Mouse (Mus musculus) fat pad, adult 2 months (tissue): Measurements from ENCODE around the gene Adgrg5.

Source experiments
- DNase-seq: peaks from one replicate; pipeline ENCODE4 v3.0.0-alpha.2; 2011; ENCODE audit warnings: low read depth, low spot score; ENCODE audit errors: extremely low read depth

Gene Adgrg5

DNA sequence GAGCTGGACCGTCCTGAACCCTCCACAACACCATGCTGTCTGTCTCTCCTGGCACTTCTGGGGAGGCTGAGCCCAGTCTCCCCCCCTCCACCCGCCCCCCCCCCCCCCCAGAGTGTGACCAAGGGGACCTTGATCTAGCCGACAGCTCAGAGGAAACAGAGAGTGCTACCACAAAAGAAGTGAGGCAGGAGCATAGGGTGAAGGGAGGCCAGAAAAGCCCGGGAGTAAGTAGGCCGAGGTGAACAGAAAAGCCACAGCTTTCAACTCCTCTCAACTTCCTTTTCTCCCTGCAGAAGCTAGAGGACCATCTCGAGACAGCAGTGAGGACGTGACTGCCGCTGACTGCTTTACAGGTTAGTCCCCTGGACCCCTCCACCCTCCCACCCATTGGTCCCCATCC, at the start of gene Adgrg5:
Gene Adgrg5 (plus strand): TSS at position 290 of the 400 bp plus-strand sequence.
- DNase-seq: no peak

DNA sequence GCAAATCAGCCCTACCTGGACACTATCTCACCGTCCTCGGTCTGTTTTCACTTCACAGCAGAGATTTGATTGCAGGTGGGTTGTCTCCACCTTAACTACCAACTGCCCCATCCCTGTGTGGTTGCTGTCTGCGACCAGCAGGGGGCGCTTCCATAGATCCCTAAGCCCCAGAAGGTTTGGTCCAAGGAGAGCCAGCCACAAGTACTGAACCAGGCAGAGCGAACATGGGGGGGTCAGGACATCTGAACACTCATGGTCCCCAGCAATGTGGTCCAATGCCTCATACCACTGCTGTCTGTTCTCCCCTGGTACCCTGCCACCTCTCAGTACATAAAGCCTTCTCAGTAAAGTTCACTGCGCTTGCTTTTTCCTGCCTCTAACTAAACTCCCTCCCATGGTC, 49.1 kb upstream of the Adgrg5 start:
- DNase-seq: no peak

DNA sequence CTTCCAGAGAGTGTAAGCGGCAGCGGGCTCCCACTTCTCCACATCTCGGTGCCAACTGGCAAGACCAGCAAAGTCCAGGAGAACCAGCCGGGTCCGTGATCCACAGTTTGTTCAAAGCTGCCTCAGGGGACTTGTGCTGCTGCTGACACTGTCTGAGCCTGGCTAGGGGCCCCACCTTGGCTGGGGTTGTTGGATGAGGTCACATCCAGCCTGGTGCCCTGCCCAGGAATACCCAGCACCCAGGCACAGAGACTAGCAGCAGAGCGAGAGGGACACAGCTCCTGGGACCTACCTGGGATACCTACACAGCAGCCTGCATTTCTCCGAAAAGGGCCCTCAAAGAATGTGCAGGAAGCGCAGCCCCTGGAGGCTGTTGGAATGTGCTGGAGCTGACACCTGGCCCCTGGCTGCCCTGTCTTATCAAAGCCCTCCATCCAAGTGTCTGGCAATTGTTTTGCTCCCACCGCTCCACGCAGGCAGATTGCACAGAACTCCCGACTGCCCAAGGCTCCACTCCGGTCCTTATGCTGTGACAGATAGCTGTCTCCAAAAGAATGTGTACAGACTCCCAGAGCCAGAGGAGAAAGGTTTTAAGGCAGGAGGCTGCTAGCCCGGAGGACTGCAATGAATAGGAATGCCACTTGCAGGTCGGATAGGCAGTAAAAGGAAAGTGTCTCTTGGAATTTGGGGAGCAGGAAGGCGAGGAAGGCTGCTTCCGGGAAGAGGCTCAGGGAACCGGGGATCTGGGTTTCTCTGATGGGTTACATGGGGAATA, 48.2 kb upstream of the Adgrg5 start:
- DNase-seq: no peak

GRCm38 (mm10) chr8:94875871-94876150, 47.7 kb upstream of the Adgrg5 start:
- no peak for DNase-seq

GRCm38 (mm10) chr8:94876197-94876730, 47.2 kb upstream of the Adgrg5 start, which contains the start of gene Dok4:
Gene Dok4, minus strand, starts transcription at chr8:94876330.
- DNase-seq: no peak

DNA sequence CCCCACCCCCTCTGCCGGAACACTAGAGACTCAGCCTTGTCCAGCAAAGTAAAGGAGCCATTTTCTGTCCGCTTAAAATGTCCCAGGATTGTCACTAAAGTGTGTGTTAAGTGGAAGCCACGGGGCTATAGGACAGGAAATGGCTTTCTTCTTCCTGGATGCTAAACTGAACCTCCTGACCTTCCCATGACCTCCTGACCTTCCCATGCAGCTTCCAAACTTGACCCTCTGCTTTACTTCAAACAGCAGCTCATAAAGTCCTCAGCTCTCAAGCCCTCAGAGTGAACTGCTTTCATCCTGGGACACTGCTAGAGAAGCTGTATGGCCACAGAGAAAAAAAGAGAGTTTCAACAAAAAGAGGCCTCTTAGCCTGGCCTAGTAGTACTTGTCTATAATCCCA, 46.7 kb upstream of the Adgrg5 start:
- no peak for DNase-seq

- DNase-seq: no peak
Observed at GRCm38 (mm10) chr8:94880742-94881141, 42.8 kb upstream of the Adgrg5 start.

DNA sequence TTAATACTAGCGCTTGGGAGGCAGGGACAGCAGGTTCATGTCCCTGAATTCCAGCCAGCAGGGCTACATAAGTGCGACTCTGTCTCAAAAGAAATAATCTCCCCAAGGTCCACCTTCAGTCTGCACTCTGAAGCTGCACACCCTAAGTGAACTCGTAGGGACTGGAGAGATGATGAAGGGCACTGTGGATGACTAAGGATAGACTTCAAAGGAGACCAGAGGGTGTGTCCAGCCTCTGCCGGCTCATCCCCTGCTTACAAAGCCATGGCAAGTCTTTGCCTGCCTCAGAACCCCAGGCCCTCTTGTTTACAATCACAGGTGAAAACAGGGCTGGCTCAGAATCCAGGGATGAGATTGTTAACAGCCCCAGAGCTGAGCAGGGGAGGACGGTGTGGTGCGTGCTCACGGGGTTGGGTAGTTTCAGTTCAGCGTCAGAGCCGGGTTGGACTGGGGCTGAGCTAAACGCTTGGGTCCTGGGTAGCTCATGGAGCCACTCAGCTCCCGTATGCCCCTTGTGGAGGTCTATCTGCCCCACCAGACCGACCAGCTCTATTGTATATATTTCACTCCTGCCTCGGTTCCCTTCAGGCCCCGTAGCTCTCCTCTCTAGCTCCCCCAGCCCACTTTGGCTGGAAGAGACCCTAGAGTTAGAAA, 35.0 kb upstream of the Adgrg5 start:
- no peak for DNase-seq

- no peak for DNase-seq
Observed at GRCm38 (mm10) chr8:94892917-94893316, 30.6 kb upstream of the Adgrg5 start.

GRCm38 (mm10) chr8:94899262-94899661, 24.2 kb upstream of the Adgrg5 start:
- DNase-seq: no peak

DNA sequence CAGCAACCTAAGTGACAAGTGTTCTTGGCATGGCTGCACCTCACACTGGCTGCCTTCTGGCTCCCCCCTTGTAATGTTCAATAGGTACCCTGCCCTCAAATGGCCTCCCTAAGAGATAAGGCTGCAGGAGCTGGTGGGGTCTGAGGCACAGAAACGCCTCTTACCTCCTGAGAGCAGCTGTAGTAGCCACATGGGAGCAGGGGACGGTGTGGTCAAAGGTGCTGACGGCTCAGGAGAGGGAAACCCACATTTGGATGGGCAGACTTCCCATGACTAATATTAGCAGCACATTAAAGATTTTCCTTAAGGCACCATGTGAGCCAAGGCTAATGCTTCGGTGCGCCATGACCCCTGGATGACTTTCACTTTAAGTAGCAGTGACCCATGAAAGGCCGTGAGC, 22.9 kb upstream of the Adgrg5 start:
- no peak for DNase-seq

- no peak for DNase-seq
Observed at GRCm38 (mm10) chr8:94901031-94901430, 22.5 kb upstream of the Adgrg5 start.

DNA sequence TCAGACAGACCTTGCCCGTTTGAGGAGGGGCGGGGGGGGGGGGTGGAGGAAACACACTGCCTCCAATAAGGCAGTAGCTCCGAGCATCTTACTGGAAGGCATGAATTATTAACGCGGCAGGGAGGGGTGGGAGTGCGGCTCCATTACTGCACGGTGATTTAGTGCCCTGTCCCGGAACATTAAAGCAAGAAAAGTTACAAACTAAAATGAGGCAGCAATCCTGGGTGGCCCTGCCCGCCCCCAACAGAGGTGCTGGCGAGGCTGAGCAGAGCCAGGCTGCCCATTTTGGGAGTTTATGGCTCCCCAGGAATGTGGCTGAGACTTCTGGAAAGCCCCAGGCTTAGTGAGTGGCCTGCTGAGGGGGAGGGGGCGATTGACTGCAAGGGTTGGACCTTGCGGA, 19.8 kb upstream of the Adgrg5 start:
- no peak for DNase-seq

DNA sequence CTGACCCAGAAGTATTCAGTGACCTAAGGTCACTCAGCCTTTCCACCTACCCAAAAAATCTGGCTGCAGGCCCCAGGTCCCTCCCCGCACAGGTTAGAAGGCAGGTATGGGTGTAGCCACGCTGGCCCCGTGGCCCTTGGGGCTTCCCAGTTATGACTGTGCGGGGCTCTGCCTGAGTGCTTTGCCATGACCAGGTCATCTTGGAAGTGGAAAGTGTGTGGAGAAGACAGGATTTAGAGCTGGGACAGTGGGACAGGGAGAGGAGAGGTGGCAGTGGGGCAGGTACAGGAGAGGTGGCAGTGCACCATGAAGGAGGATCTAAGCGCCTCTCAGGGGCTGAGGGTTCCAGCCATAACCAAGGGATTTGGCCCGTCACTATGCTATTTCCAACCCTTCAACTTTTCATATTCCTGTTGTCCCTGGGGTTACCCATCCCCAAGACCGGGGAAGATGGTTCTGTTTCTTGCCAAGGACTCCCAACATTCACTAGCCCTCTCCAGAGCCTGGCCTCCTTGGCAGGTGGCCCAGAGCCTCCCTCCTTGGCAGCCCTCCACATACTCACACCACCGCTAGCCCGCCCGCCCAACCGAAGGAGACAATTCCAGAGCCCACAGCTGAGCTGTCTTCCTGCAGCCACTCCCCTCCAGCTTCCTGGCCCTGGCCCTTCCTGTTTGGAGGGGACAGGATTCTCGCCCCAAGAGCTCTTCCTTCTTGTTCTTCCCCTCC, 18.9 kb upstream of the Adgrg5 start:
- no peak for DNase-seq

DNA sequence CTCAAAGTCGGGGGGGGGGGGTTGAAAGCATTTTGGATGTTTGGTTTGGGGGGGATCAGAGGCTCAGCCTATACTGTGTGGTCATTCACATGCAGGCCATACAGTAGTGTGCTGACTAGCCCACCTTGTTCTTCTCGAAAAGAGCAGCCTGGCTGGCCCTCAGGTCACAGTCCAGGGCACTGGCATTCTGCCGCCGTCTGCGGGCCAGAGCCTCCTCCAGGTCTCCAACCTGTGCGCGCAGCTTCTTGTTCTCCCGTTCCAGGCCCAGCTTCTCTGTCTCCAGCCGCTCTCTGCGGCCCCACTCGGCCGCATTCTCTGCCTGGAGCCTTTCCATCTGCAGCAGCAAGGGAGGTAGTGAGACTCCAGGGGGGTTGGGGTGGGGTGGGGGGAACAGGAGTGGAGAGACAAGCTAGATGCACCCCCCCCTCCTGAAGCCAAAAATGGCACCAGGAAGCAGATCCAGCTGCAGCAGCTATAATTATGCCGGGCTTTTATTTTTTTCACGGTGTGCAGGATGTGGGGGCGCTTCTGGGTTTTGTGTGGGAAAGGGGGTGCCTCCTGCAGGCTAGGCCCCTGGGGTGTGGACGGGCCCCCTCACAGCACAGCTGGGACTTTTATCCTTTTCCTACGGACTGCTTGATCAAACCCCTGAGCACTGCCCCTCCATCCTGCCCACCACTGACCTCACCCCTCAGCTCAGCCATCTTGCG, 15.7 kb upstream of the Adgrg5 start:
- no peak for DNase-seq

GRCm38 (mm10) chr8:94908847-94909246, 14.6 kb upstream of the Adgrg5 start:
- DNase-seq: no peak

DNA sequence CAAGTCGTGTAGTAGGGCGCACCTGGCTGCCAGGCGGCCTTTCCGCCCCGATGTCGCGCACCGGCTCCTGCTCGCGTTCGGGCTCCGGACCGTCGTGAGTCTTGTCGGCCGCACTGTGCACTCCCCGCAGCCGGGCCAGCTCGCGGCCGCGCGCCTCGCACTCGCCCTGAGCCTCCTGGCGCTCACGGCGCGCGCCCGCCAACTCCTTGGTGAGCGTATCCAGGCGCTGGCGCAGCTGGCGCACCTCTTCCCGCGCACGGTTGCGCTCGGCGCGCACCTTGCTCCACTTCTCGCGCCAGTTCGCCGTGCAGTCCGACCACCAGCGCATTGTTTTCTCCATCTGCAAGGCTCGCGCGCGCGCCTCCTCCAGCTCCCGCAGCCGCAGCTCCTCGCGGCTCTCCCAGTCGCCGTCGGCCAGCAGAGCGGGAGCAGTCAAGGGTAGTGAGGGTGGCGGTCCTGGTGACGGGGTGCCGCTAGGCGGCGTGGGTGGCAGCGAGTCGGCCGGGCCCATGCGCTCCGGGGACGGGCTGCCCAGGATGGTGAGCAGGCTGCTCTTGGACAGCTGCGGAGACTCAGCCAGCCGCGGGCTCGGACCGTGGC, 10.3 kb upstream of the Adgrg5 start:
- no peak for DNase-seq

- no peak for DNase-seq
Observed at GRCm38 (mm10) chr8:94914256-94914655, 9.2 kb upstream of the Adgrg5 start.

- no peak for DNase-seq
Observed at GRCm38 (mm10) chr8:94914701-94915101, 8.8 kb upstream of the Adgrg5 start.

GRCm38 (mm10) chr8:94916311-94916959, 7.1 kb upstream of the Adgrg5 start:
- no peak for DNase-seq
